Mouse (Mus musculus) CH12.LX (cell line): Measurements from ENCODE around the gene Gins3.

Experiments used
- CTCF ChIP-seq, 2 experiments: IDR thresholded peaks in 1 of 2; conservative IDR thresholded peaks in 1 of 2; 2 replicates each; pipeline ENCODE4 v1.5.1; 2011 to 2012; ENCODE audit warnings: low read depth in 2 of 2, low read length in 2 of 2, improper control_type of control experiment in 1 of 2, inconsistent platforms in 1 of 2, mild to moderate bottlenecking in 1 of 2, moderate library complexity in 1 of 2
- ELF1 ChIP-seq: IDR thresholded peaks from 2 replicates; pipeline ENCODE4 v1.6.1; 2014; ENCODE audit warnings: low read depth, mild to moderate bottlenecking, inconsistent platforms, low read length, improper control_type of control experiment
- EP300 ChIP-seq: IDR thresholded peaks from 2 replicates; pipeline ENCODE4 v1.6.1; 2011; ENCODE audit warnings: low read length, improper control_type of control experiment
- ETS1 ChIP-seq: conservative IDR thresholded peaks from 2 replicates; pipeline ENCODE4 v1.6.1; 2012; ENCODE audit warnings: low read depth, mild to moderate bottlenecking, inconsistent platforms, low read length, improper control_type of control experiment, moderate library complexity
- GABPA ChIP-seq: IDR thresholded peaks from 2 replicates; pipeline ENCODE4 v1.6.1; 2012; ENCODE audit warnings: low read depth, low read length, improper control_type of control experiment, inconsistent platforms; ENCODE audit not compliant: insufficient replicate concordance
- HCFC1 ChIP-seq: IDR thresholded peaks from 2 replicates; pipeline ENCODE4 v1.6.1; 2012; ENCODE audit warnings: low read depth, mild to moderate bottlenecking, inconsistent platforms, low read length, improper control_type of control experiment
- NELFE ChIP-seq: IDR thresholded peaks from 2 replicates; pipeline ENCODE4 v1.6.1; 2011; ENCODE audit warnings: low read depth, low read length, improper control_type of control experiment
- POLR2A ChIP-seq: IDR thresholded peaks from 2 replicates; pipeline ENCODE4 v1.6.1; 2011; ENCODE audit warnings: low read depth, mild to moderate bottlenecking, improper control_type of control experiment, low read length
- SIN3A ChIP-seq: IDR thresholded peaks from 2 replicates; pipeline ENCODE4 v1.6.1; 2012; ENCODE audit warnings: low read length, improper control_type of control experiment, inconsistent platforms
- UBTF ChIP-seq: IDR thresholded peaks from 2 replicates; pipeline ENCODE4 v1.6.1; 2012; ENCODE audit warnings: low read depth, mild to moderate bottlenecking, inconsistent platforms, low read length, improper control_type of control experiment, moderate library complexity
- ZC3H11A ChIP-seq: IDR thresholded peaks from 2 replicates; pipeline ENCODE4 v1.6.1; 2012; ENCODE audit warnings: low read depth, mild to moderate bottlenecking, inconsistent platforms, low read length, improper control_type of control experiment
- ZMIZ1 ChIP-seq: IDR thresholded peaks from 2 replicates; pipeline ENCODE4 v1.6.1; 2012; ENCODE audit warnings: low read depth, mild to moderate bottlenecking, inconsistent platforms, low read length, improper control_type of control experiment

DNA sequence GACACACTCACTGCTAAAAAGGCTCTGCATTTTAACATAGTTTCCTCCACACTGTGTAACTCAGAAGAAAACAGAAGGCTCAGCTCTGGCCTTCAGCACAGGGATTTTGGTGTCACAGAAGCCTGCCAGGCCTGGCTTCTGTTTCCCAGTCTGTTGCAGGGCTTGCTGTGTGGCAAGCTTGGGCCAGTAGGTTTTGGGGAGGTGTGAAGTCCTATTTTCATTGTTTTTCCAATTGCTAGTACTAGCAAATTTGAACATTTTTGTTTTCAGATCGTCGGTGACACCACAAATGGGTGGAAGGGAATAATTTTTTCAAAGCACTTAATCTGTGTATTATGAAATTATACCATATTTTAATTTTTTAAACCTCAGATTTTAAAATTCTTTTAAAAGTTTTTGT, 13.2 kb upstream of the Gins3 start:
- TF ChIP-seq ZC3H11A (no peak), GABPA (no peak), UBTF (no peak), POLR2A (no peak), CTCF (conservative IDR thresholded peaks at IDR 0.05 in 1 of 2, IDR thresholded peaks at IDR 0.05 in 1 of 2; ENCODE audit: low read depth in 2 of 2, low read length in 2 of 2) (no peak), HCFC1 (no peak), ZMIZ1 (no peak), ETS1 (no peak), NELFE (no peak), SIN3A (no peak), EP300 (no peak), ELF1 (no peak)
